Mouse (Mus musculus) hindbrain, embryonic 11.5 days (tissue): Measurements from ENCODE around the gene Abcb8. TPM values are rescaled to one million over a fixed set of nuclear protein-coding genes. Genes with fewer than 3 reads are reported as not detected.
A peak's percentile ranks its signal among the peaks of the same experiment; 100 is the strongest.

Source experiments
- ATAC-seq: fragments of 200-750 bp; cut with Nextera tagmentation; 2 replicates; pipeline ENCODE4 v1.8.0; 2017; ENCODE audit warnings: mild to moderate bottlenecking, moderate TSS enrichment, moderate library complexity; ENCODE audit not compliant: low FRiP score
- DNase-seq: peaks from one replicate; pipeline ENCODE4 v3.0.0-alpha.2; 2015; ENCODE audit warnings: low spot score
- H3K27ac ChIP-seq: fragments of 300-500 bp; sonication (generic); 2 replicates; pipeline ENCODE4 v1.5.1; 2014; ENCODE audit warnings: mild to moderate bottlenecking, low read depth, low read length
- H3K27me3 ChIP-seq: fragments of 300-500 bp; sonication (generic); 2 replicates; pipeline ENCODE4 v1.6.1; 2014; ENCODE audit warnings: mild to moderate bottlenecking, low read length, moderate library complexity, mixed read lengths; ENCODE audit not compliant: control insufficient read depth, insufficient read depth
- H3K36me3 ChIP-seq: fragments of 300-500 bp; sonication (generic); 2 replicates; pipeline ENCODE4 v1.6.1; 2014; ENCODE audit warnings: mild to moderate bottlenecking, low read length, moderate library complexity, mixed read lengths; ENCODE audit not compliant: control insufficient read depth, insufficient read depth
- H3K4me1 ChIP-seq: fragments of 300-500 bp; sonication (generic); replicated peaks from 2 replicates; pipeline ENCODE4 v1.6.1; 2014; ENCODE audit warnings: low read length, mixed read lengths; ENCODE audit not compliant: control insufficient read depth, insufficient read depth
- H3K4me2 ChIP-seq: fragments of 300-500 bp; sonication (generic); replicated peaks from 2 replicates; pipeline ENCODE4 v1.6.1; 2014; ENCODE audit warnings: mild to moderate bottlenecking, low read depth, low read length
- H3K4me3 ChIP-seq: fragments of 300-500 bp; sonication (generic); 2 replicates; pipeline ENCODE4 v1.5.1; 2014; ENCODE audit warnings: low read depth, low read length
- H3K9ac ChIP-seq: fragments of 300-500 bp; sonication (generic); 2 replicates; pipeline ENCODE4 v1.6.1; 2014; ENCODE audit warnings: low read depth, low read length
- H3K9me3 ChIP-seq: fragments of 300-500 bp; sonication (generic); 2 replicates; pipeline ENCODE4 v1.6.1; 2016; ENCODE audit warnings: low read length; ENCODE audit not compliant: control insufficient read depth
- WGBS: fragments of 180-500 bp; shearing (Covaris S2); extraction: QIAGEN DNeasy Blood & Tissue Kit; methylation state at CpG from one replicate; pipeline ENCODE4 v1.1.7; 2014; 5-methylcytosine and 5-hydroxymethylcytosine counted together
- polyA plus RNA-seq: library from polyadenylated mRNA; unstranded; fragments of >200 nt; fragmentation: Nextera tagmentation; extraction: Ambion mirVana; gene quantifications from 2 replicates; pipeline ENCODE4 v1.2.1, GENCODE M21; 2014

The Abcb8 gene
- polyA plus RNA-seq, 1 experiment from 2014 or later, result 29.7 TPM

GRCm38 (mm10) chr5:24374666-24375328, 18.7 kb upstream of the Abcb8 start:
- no peak overlapping the region for H3K27ac ChIP-seq
- no peak overlapping the region for H3K4me3 ChIP-seq
- ATAC-seq (no peak), DNase-seq (no peak)
- H3K36me3 ChIP-seq, result no peaks in the 10 kb centered on the region
- H3K9ac ChIP-seq, result no peak overlapping the region
- WGBS, result 87% methylated on average over 7 of the region's 7 CpGs
- H3K9me3 ChIP-seq, result no peaks in the 10 kb centered on the region
- no peaks in the 10 kb centered on the region for H3K4me1 ChIP-seq
- no peaks in the 10 kb centered on the region for H3K27me3 ChIP-seq
- no peak overlapping the region for H3K4me2 ChIP-seq

- H3K9ac ChIP-seq, result no peak overlapping the region
- H3K4me2 ChIP-seq, result no peak overlapping the region
- 73% methylated on average over 2 of the region's 2 CpGs for WGBS
- no peak for ATAC-seq
- H3K9me3 ChIP-seq, result no peaks in the 10 kb centered on the region
- no peaks in the 10 kb centered on the region for H3K27me3 ChIP-seq
- no peak overlapping the region for H3K4me3 ChIP-seq
- no peak overlapping the region for H3K27ac ChIP-seq
- H3K36me3 ChIP-seq, result no peaks in the 10 kb centered on the region
- H3K4me1 ChIP-seq, result no peaks in the 10 kb centered on the region
- no peak for DNase-seq
Observed at GRCm38 (mm10) chr5:24378700-24379099, 14.8 kb upstream of the Abcb8 start.

- no peak for ATAC-seq
- WGBS, result 77% methylated on average over 4 of the region's 4 CpGs
- H3K4me1 ChIP-seq, result no peaks in the 10 kb centered on the region
- H3K4me2 ChIP-seq, result no peak overlapping the region
- no peak overlapping the region for H3K9ac ChIP-seq
- no peak for DNase-seq
- H3K4me3 ChIP-seq, result no peak overlapping the region
- no peaks in the 10 kb centered on the region for H3K9me3 ChIP-seq
- H3K27ac ChIP-seq, result no peak overlapping the region
- H3K36me3 ChIP-seq, result no peaks in the 10 kb centered on the region
- H3K27me3 ChIP-seq, result no peaks in the 10 kb centered on the region
Observed at GRCm38 (mm10) chr5:24379501-24379900, 14.0 kb upstream of the Abcb8 start.

GRCm38 (mm10) chr5:24380499-24380898, 13.0 kb upstream of the Abcb8 start:
- WGBS, result 90% methylated on average over 4 of the region's 4 CpGs
- Histone ChIP-seq H3K4me2 (no peak overlapping the region), H3K9ac (no peak overlapping the region), H3K4me1 (no peaks in the 10 kb centered on the region), H3K36me3 (no peaks in the 10 kb centered on the region), H3K9me3 (no peaks in the 10 kb centered on the region), H3K27me3 (no peaks in the 10 kb centered on the region), H3K4me3 (no peak overlapping the region), H3K27ac (no peak overlapping the region)
- DNase-seq (no peak), ATAC-seq (no peak)

- no peak overlapping the region for H3K9ac ChIP-seq
- H3K36me3 ChIP-seq, result no peaks in the 10 kb centered on the region
- peaks cover under 1% of the 10 kb centered on the region; the same call in 1 of the 2 replicates for H3K27me3 ChIP-seq
- no peak overlapping the region for H3K4me3 ChIP-seq
- WGBS, result 64% methylated on average over 6 of the region's 6 CpGs
- ATAC-seq (no peak), DNase-seq (no peak)
- no peak overlapping the region for H3K4me2 ChIP-seq
- H3K9me3 ChIP-seq, result no peaks in the 10 kb centered on the region
- H3K27ac ChIP-seq, result no peak overlapping the region
- H3K4me1 ChIP-seq, result no peaks in the 10 kb centered on the region
Observed at GRCm38 (mm10) chr5:24381486-24381885, 12.0 kb upstream of the Abcb8 start.

GRCm38 (mm10) chr5:24381988-24382387, 11.5 kb upstream of the Abcb8 start:
- WGBS, result 60% methylated on average over 2 of the region's 2 CpGs

GRCm38 (mm10) chr5:24383026-24383859, 10.2 kb upstream of the Abcb8 start:
- ATAC-seq (peak; percentile 84), DNase-seq (peak; percentile 94)
- H3K9me3 ChIP-seq, result no peaks in the 10 kb centered on the region
- peak overlapping the region; percentile 60 for H3K4me2 ChIP-seq
- no peaks in the 10 kb centered on the region for H3K36me3 ChIP-seq
- peaks cover 18% of the 10 kb centered on the region for H3K27me3 ChIP-seq
- no peak overlapping the region for H3K27ac ChIP-seq
- H3K4me3 ChIP-seq, result peak overlapping the region; percentile 34
- peak overlapping the region; percentile 37; the same call in 1 of the 2 replicates for H3K9ac ChIP-seq
- peaks cover 6% of the 10 kb centered on the region for H3K4me1 ChIP-seq
- 1% methylated on average over 34 of the region's 34 CpGs for WGBS

More at GRCm38 (mm10) chr5:24381988-24382387, 11.5 kb upstream of the Abcb8 start:
- no peak overlapping the region for H3K27ac ChIP-seq
- H3K4me2 ChIP-seq, result no peak overlapping the region
- H3K4me1 ChIP-seq, result no peaks in the 10 kb centered on the region
- DNase-seq (no peak), ATAC-seq (no peak)
- no peaks in the 10 kb centered on the region for H3K36me3 ChIP-seq
- H3K9me3 ChIP-seq, result no peaks in the 10 kb centered on the region
- H3K4me3 ChIP-seq, result no peak overlapping the region
- H3K27me3 ChIP-seq, result peaks cover 6% of the 10 kb centered on the region; the same call in 1 of the 2 replicates
- H3K9ac ChIP-seq, result no peak overlapping the region

- no peak overlapping the region for H3K4me3 ChIP-seq
- H3K9me3 ChIP-seq, result no peaks in the 10 kb centered on the region
- ATAC-seq (no peak), DNase-seq (no peak)
- H3K27ac ChIP-seq, result no peak overlapping the region
- peaks cover 26% of the 10 kb centered on the region for H3K27me3 ChIP-seq
- WGBS, result 64% methylated on average over 6 of the region's 6 CpGs
- no peak overlapping the region for H3K9ac ChIP-seq
- no peaks in the 10 kb centered on the region for H3K36me3 ChIP-seq
- H3K4me2 ChIP-seq, result no peak overlapping the region
- peaks cover 7% of the 10 kb centered on the region for H3K4me1 ChIP-seq
Observed at GRCm38 (mm10) chr5:24384407-24384806, 9.1 kb upstream of the Abcb8 start.
